Mouse (Mus musculus) brown adipose tissue, adult 24 weeks (tissue): ENCODE measurements around the gene Col15a1. TPM values are rescaled to one million over a fixed set of nuclear protein-coding genes. Genes with fewer than 3 reads are reported as not detected.

Experiments used
- H3K27ac ChIP-seq: fragments of 200-500 bp; replicated peaks from 2 replicates; pipeline ENCODE4 v1.5.1; 2012; ENCODE audit warnings: low read depth, mild to moderate bottlenecking, low read length
- H3K4me1 ChIP-seq: fragments of 200-500 bp; 2 replicates; pipeline ENCODE4 v1.6.1; 2012; ENCODE audit warnings: low read length, mixed read lengths; ENCODE audit not compliant: control insufficient read depth, insufficient read depth, insufficient read length
- H3K4me3 ChIP-seq: fragments of 200-500 bp; 2 replicates; pipeline ENCODE4 v1.5.1; 2012; ENCODE audit warnings: low read depth, mild to moderate bottlenecking, low read length, moderate library complexity; ENCODE audit not compliant: insufficient read depth
- polyA plus RNA-seq: library from polyadenylated mRNA; stranded (reverse); fragments of >200 nt; gene quantifications from 2 replicates; pipeline ENCODE4 v1.2.4, GENCODE M21; 2012; ENCODE audit not compliant: missing spikeins, insufficient read depth, insufficient read length

Col15a1 gene
- polyA plus RNA-seq, 1 experiment, result 38.2 TPM

DNA sequence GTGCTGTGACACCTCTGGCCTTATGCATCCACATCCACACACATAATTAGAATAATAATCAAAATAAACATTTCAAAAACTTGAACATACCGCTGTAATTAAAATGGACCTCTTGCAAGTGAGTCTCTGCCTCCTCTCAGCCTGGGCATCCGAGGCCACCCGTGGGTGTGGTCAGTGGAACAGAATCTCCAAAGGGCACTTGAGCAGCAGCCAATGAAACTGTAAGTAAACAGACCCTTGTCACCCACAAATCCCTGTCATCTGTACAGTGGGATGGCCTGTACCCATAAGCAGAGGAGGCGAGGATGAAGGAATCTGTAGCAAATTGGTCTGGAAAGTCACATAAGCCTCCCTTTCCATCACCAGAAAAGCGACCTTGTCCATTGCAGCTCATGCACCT lies 32.9 kb downstream of the Col15a1 start:
- peaks cover 10% of the 10 kb centered on the region for H3K4me1 ChIP-seq
- no peak overlapping the region for H3K4me3 ChIP-seq
- no peak overlapping the region for H3K27ac ChIP-seq

- peaks cover 10% of the 10 kb centered on the region for H3K4me1 ChIP-seq
- H3K4me3 ChIP-seq, result no peak overlapping the region
These were observed 34.2 kb downstream of the Col15a1 start for GRCm38 (mm10) chr4:47242127-47242526.

GRCm38 (mm10) chr4:47244651-47245050 lies 36.7 kb downstream of the Col15a1 start:
- Histone ChIP-seq H3K27ac (no peak overlapping the region), H3K4me1 (peaks cover 2% of the 10 kb centered on the region; the same call in 1 of the 2 replicates), H3K4me3 (no peak overlapping the region)

More at GRCm38 (mm10) chr4:47242127-47242526, 34.2 kb downstream of the Col15a1 start:
- no peak overlapping the region for H3K27ac ChIP-seq

- H3K4me1 ChIP-seq, result peaks cover 4% of the 10 kb centered on the region; the same call in 1 of the 2 replicates
- H3K4me3 ChIP-seq, result no peak overlapping the region
- H3K27ac ChIP-seq, result no peak overlapping the region
These were observed 37.7 kb downstream of the Col15a1 start for GRCm38 (mm10) chr4:47245621-47246020.

- H3K27ac ChIP-seq, result no peak overlapping the region
- peaks cover 7% of the 10 kb centered on the region for H3K4me1 ChIP-seq
- no peak overlapping the region for H3K4me3 ChIP-seq
These were observed 38.9 kb downstream of the Col15a1 start for GRCm38 (mm10) chr4:47246811-47247210.

GRCm38 (mm10) chr4:47247574-47247973 lies 39.6 kb downstream of the Col15a1 start:
- Histone ChIP-seq H3K4me1 (peaks cover 11% of the 10 kb centered on the region), H3K27ac (no peak overlapping the region), H3K4me3 (no peak overlapping the region)

GRCm38 (mm10) chr4:47249193-47249592 lies 41.2 kb downstream of the Col15a1 start:
- H3K4me1 ChIP-seq, result peaks cover 11% of the 10 kb centered on the region
- no peak overlapping the region for H3K27ac ChIP-seq
- no peak overlapping the region for H3K4me3 ChIP-seq

GRCm38 (mm10) chr4:47251069-47251468 lies 43.1 kb downstream of the Col15a1 start:
- H3K4me1 ChIP-seq, result peaks cover 11% of the 10 kb centered on the region
- H3K27ac ChIP-seq, result 0 out of 2 replicates have a peak overlapping the region, but pooled peaks have one; percentile 2
- no peak overlapping the region for H3K4me3 ChIP-seq

DNA sequence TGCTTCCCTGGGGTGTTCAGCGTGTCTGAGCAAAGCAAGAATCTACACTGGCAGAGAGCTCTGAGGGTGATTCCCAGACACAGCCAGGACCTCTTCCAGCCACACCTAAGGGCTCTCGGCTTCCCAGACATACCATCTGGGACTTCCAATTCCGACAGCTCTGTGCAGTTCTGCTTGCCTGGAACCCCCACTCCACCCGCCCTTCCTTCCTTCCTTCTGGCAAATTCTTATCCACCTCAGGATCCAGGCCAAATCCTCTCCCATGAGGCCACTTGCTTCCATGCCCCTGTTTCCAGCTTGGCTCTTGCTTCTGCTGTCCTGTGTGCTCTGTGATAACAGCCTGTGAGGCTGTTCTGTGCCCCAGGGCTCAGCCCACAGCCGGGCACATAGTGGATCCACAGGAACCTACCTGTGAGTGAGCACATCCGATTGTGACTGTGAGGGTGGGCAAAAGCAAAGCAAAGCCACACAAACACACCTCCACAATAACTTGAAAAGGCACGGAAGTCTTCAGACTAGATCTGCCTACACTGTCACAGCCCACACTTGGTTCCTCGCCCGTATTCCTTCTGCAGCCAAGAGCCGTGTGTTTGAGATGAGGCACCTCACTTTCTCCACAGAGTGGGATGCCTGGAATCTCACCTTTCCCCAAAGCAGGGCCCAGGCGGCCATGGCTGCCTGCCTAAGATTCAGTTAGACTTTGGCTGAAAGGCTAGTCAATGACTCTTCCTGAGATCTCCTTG lies 43.9 kb downstream of the Col15a1 start:
- Histone ChIP-seq H3K4me1 (peaks cover 11% of the 10 kb centered on the region), H3K27ac (0 out of 2 replicates have a peak overlapping the region, but pooled peaks have one; percentile 2), H3K4me3 (no peak overlapping the region)

- Histone ChIP-seq H3K4me1 (peaks cover 11% of the 10 kb centered on the region), H3K27ac (no peak overlapping the region), H3K4me3 (no peak overlapping the region)
These were observed 44.7 kb downstream of the Col15a1 start for GRCm38 (mm10) chr4:47252627-47253026.

DNA sequence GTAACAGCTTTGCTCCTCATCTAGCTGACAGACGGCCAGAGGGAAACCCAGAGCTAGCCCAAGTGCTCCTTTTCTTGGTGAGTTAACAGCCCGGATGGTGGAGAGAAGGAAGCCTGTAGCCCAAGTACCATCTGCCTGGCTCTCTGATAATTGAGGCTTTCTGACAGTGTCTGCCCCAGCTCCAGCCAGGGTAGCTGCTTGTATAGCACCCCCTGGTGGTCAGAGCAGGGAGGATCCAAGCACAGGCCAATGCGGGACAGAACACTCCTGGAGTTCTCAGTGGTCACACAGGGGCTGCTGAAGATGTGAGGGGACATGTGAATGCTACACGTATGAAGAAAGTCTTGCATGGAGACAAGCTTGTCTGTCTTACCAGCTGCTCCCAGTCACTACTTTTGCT lies 47.7 kb downstream of the Col15a1 start:
- Histone ChIP-seq H3K4me3 (no peak overlapping the region), H3K27ac (no peak overlapping the region), H3K4me1 (peaks cover 9% of the 10 kb centered on the region)

DNA sequence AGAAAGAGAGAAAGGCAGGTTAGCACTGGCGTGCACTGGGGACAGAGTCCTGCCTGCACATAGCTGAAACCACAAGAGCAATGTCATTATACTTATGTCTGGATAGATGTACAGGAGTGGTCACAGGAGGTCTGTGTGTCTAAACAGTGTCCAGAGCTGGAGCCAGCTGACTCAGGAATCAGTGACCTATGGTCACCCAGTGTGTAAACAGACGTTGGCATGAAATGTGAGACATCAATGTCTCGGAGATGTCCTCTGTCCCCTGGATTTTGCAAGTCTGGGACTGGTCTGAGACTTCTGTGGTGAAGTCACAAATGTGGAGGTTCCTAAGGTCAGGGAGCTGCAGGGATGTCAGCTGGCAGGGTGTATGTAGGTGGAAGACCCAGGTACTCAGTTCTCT lies 50.2 kb downstream of the Col15a1 start:
- Histone ChIP-seq H3K4me3 (no peak overlapping the region), H3K27ac (no peak overlapping the region)

DNA sequence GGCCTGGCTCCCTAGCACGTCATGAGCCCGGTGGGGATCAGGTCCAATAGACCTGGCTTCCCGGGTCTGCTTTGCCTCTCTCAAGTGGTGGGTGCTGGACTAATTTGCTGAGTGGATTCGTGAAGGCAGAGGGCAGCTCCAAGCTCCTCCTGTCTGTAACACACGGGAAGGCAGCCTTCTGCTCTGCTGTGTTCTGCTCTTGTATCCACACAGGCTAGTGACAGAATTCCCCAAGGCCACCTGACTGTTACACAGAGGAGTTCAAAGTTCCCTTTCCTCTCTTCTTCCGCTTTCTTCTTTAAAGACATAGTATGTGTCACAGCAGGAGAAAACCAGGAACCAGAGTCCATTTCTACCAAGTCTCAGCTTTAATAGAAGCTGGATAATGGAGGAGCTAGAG lies 53.1 kb downstream of the Col15a1 start:
- Histone ChIP-seq H3K4me3 (no peak overlapping the region), H3K4me1 (peaks cover 2% of the 10 kb centered on the region; the same call in 1 of the 2 replicates), H3K27ac (0 out of 2 replicates have a peak overlapping the region, but pooled peaks have one; percentile 34)

More for the DNA sequence above, 50.2 kb downstream of the Col15a1 start:
- H3K4me1 ChIP-seq, result peaks cover 2% of the 10 kb centered on the region; the same call in 1 of the 2 replicates

DNA sequence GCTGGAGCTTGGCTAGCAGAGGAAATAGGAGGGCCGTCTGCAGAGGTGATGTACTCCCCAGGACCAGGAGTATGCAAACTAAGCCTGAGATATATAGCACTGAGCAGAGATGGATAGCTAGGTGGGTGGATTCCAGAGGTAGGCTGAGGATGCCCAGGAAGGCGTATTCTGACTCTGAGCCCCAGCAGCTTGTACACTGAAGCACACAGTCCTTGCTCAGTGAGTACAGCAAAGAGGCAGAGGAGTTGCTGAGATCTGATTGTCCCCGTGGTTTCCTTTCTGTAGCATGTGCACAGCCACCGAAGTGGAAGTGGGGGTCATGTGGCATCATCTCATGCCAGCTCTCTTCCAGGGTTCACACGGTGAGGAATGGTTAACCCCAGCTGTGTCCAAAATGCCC lies 54.0 kb downstream of the Col15a1 start:
- Histone ChIP-seq H3K4me3 (no peak overlapping the region), H3K4me1 (peaks cover 2% of the 10 kb centered on the region; the same call in 1 of the 2 replicates), H3K27ac (no peak overlapping the region)

- no peak overlapping the region for H3K27ac ChIP-seq
These were observed 57.6 kb downstream of the Col15a1 start for GRCm38 (mm10) chr4:47265555-47265954.

More at GRCm38 (mm10) chr4:47265555-47265954, 57.6 kb downstream of the Col15a1 start:
- Histone ChIP-seq H3K4me1 (peaks cover 2% of the 10 kb centered on the region; the same call in 1 of the 2 replicates), H3K4me3 (no peak overlapping the region)
